Mouse (Mus musculus) induced T-regulatory cell, adult 2 months (primary cell): ENCODE measurements at regions not wholly inside any gene's neighbourhood (a gene's known extent, or its start where the extent isn't known, plus 50 kb on each side); places are given as distances from the start of the nearest gene placed in this dataset.

Source experiments
- DNase-seq: peaks from one replicate; pipeline ENCODE4 v3.0.0-alpha.2; 2012; ENCODE audit warnings: low read depth

DNA sequence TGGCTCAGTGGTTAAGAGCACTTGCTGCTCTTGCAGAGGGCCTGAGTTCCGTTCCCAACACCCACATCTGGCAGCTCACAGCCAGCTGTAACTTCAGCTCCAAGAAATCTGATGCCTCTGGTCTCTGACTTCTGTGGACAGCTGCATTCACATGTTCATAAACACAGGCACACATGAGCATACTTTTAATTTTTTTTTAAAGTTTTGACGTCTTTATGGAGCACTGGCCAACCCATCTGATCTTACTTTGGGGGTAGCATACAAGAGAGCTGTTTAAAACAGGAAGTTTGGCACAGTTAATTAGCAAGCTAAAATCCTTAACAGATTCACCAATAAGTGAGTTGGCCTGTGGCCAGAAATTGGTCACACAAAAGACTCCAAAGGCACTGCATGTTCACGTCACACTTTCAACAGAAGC lies 81.2 kb upstream of the Atl2 start:
- DNase-seq = no peak

DNA sequence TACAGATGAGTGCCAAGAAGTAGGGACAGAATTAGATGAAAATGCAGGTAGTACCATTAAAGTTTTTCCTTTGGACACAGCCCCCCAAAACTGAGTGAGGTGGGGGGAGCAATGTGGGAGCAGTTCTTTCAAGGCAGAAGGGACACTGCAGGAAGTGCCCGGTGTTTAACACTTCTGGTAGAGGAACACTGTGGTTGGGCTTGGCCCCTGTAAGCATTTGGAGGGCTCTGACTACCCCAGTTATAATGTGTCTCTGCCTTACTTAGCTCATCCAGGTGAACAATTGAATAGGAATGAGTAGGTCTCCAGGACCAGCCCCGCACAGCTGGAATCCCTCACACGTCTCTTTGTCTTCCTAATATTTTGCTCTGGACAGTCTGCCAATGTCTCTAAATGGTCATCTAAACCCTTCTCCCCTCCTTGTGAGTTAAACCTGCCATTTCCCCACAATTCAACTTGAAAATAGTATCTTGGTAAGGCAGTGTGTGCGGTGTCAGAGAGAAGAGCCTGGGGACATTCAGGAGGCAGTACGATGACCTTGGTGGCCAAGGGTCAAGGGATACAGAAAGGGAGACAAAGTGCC lies 80.7 kb upstream of the Atl2 start:
- no peak for DNase-seq

DNA sequence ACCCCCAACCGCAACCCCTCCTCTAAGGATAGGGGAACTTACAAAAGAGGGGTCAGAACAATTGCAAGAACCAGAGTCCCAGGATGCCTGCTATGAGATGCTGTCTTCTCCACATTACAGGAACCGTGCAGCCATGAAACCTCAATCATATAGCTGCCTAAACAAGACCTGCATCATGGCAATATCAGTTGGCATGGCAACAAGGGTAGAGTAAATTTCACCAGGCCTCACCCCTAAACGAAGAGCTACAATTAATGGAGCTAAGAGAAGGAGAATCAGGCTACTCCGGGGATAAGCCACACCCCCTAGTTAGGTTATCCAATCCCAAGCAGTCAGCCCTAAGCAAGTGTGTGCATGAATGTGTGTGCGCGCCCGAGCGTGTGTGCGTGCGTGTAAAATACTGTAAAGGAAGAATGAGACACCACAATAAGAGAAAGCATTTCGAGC lies 80.1 kb upstream of the Atl2 start:
- DNase-seq = peak; percentile 70

DNA sequence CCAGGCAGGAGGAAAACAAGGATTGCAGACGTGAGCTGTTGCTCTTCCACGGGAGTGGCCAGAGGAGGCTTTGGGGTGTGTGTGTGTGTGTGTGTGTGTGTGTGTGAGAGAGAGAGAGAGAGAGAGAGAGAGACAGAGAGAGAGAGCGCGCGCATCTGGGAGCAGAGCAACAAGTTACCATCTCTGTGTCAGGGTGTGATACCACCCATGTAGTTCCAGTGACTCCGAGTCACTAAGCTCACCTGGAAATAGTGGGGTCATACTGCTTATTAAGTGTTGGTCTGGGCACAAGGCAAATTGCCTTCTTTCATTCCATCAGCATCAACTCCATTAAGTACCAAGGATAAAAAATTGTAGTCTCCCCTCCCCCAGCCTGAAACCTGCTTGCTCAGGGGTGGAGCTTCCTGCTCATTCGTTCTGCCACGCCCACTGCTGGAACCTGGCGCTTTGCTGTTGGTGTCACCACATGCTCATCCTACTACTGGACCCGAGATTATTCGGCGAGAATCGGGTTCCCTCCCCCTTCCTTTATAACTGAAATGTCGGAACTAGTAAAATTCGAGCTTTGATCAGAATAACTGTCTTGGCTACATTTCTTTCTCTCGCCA lies 79.3 kb upstream of the Atl2 start:
- peak; percentile 67 for DNase-seq

DNA sequence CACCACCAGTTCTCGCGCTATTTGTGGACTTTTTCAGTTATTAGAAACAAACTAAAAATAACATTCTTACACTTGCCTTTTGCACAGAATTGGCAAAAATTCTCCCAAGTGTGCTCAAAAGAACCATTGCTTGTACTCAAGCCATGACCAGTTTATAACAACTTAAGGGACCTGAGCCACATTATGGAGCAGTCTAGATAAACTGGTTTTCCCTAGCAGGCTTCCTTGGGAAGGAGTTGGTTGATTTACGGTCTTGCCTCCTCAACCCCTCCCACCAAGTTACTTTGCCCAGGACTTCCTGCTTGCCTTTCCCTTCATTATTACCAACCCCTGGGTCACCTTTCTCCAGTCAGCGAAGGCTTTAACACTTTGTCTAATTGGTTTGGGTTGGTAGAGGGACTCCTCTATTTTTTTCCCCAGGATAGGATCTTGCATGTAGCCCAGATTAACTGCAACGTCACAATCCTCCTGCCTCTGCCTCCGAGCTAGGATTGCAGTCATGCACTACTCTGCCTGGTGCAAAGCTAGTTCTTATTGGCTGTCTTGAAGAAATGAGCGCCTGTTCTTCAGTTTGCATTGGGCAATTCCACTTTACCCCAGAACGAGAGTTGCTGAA lies 75.9 kb upstream of the Atl2 start:
- DNase-seq = no peak

DNA sequence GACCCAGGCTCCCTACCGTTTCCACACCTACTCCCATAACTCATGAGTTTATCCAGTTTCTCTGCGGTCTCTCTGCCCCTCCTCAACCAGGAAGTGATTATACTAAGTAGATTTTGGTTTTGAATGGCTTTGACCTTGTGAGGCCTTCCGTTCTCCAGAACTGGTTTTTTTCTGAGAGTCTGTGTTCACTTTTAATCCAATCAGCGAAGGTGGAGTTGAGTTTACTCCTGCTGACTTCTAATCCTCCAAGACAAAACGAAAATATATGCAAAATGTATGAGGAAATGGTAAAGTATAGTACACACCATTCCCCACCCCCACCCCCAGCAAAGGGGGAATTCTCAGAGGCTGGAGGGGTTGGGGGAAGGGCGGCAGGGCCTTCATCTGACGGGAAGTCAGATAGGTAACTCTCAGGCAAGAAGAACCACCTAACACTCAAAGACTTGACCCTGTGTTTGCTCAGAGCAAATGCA lies 73.6 kb upstream of the Atl2 start:
- DNase-seq = peak; percentile 31

DNA sequence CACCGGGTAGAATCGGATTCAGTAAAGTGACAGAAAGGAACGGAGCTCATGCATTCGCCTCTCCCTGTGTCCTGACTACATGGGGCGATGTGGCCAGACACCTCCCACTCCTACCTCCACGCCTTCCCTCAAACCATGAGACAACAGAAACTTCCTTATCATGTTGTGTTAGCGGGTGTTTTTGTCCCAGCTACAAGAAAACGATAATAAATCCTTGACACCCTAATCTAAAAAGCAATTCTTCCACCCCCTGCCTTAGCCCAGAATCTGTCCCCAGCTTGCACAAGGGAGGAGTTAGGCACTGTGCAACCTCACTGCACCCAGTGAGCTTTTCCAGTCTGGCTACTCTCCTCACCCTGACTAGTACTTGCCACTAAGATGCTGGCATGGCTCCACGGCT lies 72.9 kb upstream of the Atl2 start:
- DNase-seq = no peak

DNA sequence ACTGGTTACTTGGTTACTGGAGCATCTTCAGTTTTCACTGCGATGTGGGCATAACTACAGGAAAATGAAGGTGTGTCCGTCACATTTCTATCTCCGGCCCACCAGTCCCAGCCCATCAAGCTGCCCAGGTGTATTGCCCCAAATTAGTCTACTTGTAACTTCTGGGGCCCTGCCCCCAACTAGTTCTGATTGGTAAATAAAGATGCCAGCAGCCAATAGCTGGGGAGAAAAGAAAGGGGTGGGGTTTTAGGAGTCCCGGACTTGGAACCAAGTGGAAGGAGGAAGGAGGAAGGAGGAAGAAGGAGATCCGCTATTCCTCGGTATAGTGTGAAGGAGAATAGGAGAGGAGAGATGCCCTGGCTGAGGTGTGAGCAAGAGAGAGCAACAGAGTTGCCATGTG lies 71.1 kb upstream of the Atl2 start:
- DNase-seq = no peak

DNA sequence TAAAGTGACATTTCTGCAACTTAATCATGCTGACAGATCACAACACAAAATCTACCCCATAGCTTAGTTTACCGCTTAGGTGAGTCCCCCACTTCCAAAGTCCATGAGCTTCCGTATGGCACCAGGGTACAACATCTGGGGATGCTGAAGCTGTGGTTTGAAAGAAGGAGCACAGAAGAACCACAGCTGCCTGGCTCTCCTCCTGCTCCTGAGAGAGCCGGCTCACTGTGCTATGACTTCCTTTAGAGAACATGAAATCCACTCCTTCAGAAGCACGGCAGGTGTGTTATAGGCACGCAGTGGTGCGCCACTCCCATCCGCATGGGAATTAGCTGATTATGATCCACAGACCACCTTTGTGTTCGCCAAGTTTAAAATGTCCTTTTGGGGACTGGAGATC lies 69.7 kb upstream of the Atl2 start:
- DNase-seq = no peak

DNA sequence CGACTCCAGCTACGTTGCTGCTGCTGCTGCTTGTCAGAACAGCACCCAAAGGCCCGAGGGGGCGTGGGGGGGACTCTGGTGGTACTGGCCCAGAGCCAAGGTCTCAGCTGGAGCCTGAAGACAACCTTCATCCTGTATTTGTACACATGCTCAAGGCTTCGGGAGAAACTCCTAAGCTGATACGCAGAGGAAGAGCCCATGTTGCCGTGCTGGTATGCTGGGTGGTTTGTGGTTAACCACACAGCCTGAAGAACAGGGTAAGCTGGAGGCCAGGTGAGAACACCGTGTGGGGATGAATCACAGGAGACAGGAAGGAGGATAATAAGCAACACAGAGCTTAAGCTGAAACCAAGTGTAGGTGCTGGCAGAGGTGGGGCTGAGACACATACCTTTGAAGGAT lies 68.9 kb upstream of the Atl2 start:
- DNase-seq = peak; percentile 65

DNA sequence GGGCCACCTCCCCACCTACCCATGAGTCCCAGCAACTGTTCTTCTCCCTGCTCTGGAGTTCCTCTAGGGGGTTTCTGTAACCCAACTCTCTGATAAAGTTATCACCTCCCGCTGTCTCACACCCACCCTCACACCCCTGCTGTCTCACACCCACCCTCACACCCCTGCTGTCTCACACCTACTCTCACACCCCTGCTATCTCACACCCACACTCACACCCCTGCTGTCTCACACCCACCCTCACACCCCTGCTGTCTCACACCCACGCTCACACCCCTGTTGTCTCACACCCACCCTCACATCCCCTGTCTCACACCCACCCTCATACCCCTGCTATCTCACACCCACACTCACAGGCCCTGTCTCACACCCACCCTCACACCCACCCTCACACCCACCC lies 67.4 kb upstream of the Atl2 start:
- DNase-seq = no peak

DNA sequence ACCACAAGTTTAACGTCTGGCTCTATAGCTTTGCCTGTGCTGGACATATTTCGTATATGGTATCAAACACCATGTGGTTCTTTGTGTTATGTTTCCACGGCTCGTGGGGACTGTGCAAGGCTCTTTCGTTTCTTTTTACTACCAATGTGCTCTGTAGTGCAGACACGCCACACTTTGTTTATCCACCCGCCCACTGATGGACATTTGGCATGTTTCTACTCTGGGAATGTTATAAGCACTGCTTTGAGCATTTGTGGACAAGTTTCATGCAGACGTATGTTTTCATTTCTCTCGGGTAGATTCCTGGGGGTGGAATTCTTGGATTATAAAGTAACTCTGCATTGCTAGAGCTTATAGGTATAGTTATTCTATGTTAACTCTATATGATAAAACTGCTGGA lies 65.5 kb upstream of the Atl2 start:
- DNase-seq = no peak

DNA sequence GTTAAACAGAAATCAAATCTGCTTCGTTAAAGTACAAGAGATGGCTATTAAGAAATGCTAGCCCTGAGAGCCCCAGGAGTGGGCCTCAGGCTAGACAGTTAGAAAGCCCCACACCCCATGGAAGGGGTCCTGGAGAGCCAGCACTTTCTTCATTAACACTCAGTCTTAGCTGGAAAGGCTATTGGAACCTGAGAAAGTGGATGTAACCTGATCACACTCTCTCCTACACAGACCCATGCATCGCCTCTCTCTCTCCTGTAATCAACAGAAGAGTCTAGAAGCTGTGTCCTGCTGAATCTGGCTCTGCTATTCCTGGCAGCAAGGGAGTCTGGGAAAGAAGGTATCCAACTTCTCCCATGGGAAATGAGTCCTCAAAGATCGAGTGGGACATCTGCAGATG lies 64.8 kb upstream of the Atl2 start:
- no peak for DNase-seq

DNA sequence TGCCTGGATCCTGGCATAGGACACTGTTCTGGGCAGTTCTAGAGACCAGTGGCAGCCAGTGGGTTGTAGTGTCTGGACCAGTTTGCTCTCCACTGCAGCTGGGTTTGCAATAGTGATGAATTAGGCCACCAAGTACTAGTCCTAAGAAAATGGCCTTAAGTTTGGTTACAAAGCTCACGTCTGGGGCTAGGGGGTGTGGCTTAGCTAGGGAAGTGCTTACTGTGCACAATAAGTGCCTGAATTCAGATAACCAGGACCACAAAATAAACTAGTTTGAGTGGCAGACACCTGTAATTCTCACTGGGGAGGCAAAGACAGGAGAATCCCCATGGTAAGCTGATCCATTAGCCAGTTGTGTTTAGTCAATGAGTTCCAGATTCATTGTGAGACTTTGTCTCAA lies 59.3 kb upstream of the Atl2 start:
- no peak for DNase-seq

DNA sequence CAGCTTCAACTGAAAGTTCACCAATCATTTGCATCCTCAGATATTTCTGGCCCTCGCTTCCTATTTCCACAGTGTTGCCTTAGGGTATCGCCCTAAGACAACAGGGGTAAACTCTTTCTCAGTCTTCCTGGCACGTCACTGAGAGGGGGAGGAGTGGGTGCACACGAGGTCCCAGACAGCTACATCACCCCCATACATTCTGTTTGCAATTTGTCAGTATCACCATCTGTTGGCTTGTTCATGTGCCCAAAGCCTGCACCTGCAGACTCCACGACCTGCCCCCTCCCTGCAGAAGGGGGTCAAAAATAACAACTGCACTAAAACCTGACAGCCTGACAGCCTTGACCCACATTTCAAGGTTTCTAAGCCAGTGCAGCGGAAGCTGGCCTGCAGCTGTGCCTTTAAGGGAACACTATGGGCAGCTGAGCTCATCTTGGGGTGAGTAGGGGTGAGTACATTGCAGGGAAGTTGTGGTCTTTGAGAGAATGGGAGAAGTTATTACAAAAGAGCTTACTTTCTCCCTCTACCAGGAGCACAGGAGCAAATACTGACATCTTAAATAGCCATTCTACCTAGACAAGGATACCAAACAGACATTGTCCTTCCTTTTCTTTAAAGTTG lies 58.8 kb upstream of the Atl2 start:
- DNase-seq = no peak

DNA sequence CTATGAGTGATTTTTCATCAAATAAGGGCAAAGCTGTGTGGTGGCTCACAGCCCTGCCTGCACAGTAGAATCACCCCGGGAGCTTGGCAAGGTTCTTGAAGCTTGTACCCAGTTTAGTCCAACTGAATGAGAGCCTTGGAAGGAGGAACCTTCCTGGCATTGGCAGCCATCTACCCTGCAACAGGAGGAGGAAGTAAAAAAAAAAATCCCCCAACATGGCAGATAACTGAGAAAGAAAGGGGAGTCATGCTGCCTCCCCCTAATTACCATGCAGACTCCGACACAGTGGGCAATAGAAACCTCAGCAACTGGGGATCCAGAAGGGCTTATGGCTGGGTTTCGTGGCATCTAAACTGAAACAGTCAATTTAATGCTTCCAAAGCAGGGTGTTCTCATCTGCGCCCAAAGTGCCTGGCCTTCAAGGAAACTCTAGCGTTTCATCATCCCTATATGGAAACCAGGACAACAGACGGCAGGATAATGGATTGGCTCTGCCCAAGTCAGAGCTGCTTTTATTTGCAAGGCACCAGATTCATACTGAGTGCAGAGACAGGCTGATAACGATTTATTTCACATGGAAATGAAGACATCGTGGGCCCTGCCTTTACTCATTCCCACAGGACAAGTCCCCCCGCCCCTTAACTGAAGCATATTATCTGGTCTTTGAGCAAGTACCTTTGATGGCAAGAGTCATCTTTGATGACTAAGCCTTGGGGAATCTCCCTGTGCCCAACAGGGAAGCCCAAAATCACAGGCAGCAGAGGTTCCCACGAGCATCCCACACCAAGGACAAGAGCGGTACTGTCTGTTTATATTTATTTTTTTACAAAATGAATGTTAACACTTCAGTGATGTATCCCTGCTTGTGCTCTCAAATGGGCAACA lies 52.9 kb upstream of the Atl2 start:
- no peak for DNase-seq
